Mouse (Mus musculus) frontal cortex, postnatal 36 days (tissue): ENCODE results near the gene C130026I21Rik.
"Not testable (repeated sequence)": the region's sequence is repeated elsewhere in the genome, so short reads cannot be mapped to it uniquely, and the experiment has no call there.

ENCODE experiments used
- DNase-seq, 2 experiments: peaks; one replicate each; pipeline ENCODE4 v3.0.0; 2022; ENCODE audit warnings: low spot score in 2 of 2

Gene C130026I21Rik

DNA sequence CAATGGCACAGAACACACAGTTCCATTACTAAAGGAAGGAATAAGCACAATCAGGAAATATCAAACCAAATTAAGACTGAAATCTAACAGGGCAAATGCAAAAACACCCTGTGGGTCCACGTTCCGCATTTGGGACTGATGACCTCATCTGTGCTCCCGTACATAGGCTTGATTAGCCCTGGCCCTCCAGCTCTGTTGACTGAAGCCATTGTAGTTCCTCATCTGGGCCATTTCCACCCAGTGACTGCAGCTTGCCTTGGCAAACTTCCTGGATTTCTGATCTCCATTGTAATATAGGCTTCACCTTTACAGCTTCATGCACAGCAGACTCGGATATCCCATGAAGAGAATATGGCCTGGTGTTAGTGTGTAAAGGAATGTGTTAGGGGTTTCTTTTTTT lies 148.5 kb downstream of the C130026I21Rik start:
- not testable (repeated sequence) for DNase-seq

GRCm38 (mm10) chr1:85118341-85118740 lies 152.0 kb downstream of the C130026I21Rik start:
- DNase-seq = not testable (repeated sequence)

GRCm38 (mm10) chr1:85117537-85117936 lies 152.8 kb downstream of the C130026I21Rik start:
- not testable (repeated sequence) for DNase-seq

GRCm38 (mm10) chr1:85114666-85115402 lies 155.5 kb downstream of the C130026I21Rik start:
- DNase-seq = peak; percentile 48 to 55

DNA sequence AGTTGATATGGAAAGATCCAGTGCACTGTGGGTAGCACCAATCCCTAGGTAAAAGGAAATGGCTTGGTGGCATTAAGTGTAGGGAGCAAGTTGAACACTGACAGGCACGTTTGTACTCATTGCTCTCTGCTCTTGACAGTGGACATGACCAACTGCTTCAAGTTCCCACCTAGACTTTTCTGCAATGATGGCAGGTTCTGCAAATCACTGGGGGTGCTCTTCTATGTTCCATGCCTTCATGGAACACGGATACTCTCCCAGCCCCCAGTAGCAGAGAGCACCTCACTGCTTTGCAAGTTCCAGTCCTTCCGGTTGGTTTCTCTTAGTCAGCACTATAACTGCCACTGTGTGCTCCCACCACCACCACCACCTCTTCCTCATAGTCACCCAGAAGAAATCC lies 156.3 kb downstream of the C130026I21Rik start:
- DNase-seq = not testable (repeated sequence)

DNA sequence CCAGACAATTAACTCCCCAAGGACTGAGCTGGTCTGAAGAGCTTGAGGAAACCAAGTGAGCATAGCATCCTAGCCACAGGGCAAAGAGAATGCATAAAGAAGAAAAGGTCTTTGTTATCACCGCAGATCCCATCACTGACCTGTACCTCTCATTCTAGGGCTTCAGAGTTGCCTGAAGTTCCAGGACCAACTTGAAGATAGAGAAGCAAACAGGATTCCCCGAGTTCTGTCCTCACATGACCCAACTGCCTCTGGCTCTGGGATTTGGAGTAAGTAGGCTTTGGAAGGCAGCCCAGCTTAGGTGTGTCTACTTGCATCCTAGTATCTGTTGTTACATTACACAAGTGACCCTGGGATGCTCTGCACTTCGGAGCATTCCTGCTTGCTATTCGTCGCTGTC lies 157.5 kb downstream of the C130026I21Rik start:
- not testable (repeated sequence) for DNase-seq

GRCm38 (mm10) chr1:85112266-85112665 lies 158.1 kb downstream of the C130026I21Rik start:
- DNase-seq = not testable (repeated sequence)

- DNase-seq = not testable (repeated sequence)
Measured at GRCm38 (mm10) chr1:85111572-85111971, 158.8 kb downstream of the C130026I21Rik start.

GRCm38 (mm10) chr1:85110876-85111275 lies 159.5 kb downstream of the C130026I21Rik start:
- DNase-seq = not testable (repeated sequence)

GRCm38 (mm10) chr1:85109753-85110152 lies 160.6 kb downstream of the C130026I21Rik start, which contains the start of gene A530032D15Rik:
A530032D15Rik (minus strand) TSS chr1:85109853.
- not testable (repeated sequence) for DNase-seq

DNA sequence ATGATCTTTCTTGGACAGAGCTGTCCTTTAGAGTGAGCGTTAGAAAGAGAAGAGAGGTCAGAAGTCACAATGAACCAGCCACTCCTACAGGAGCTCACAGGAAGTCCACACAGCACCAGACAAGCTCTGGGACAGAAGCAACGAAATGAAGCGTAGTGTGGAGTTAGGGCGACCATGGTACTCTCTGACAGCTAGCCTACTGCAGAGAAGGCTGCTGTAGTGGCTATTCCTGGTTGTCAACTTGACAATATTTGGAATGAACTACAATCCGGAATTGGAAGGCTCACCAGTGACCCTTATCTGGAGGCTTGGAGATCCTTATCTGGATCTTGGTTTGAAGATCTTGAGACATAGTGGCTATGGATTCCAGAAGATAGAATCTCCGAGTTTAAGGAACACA lies 164.4 kb downstream of the C130026I21Rik start:
- not testable (repeated sequence) for DNase-seq

- DNase-seq = not testable (repeated sequence)
Measured at GRCm38 (mm10) chr1:85105336-85105735, 165.0 kb downstream of the C130026I21Rik start.

- not testable (repeated sequence) for DNase-seq
Measured at GRCm38 (mm10) chr1:85101754-85102153, 168.6 kb downstream of the C130026I21Rik start.

DNA sequence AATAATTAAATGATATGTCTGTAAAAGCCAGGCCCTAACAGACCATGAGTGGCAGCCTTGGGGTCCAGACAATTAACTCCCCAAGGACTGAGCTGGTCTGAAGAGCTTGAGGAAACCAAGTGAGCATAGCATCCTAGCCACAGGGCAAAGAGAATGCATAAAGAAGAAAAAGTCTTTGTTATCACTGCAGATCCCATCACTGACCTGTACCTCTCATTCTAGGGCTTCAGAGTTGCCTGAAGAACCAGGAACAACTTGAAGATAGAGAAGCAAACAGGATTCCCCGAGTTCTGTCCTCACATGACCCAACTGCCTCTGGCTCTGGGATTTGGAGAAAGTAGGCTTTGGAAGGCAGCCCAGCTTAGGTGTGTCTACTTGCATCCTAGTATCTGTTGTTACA lies 170.5 kb downstream of the C130026I21Rik start, which contains the start of gene Gm10553:
Gene Gm10553 (plus strand): TSS at position 301 of the 400 bp plus-strand sequence.
- DNase-seq = not testable (repeated sequence)

DNA sequence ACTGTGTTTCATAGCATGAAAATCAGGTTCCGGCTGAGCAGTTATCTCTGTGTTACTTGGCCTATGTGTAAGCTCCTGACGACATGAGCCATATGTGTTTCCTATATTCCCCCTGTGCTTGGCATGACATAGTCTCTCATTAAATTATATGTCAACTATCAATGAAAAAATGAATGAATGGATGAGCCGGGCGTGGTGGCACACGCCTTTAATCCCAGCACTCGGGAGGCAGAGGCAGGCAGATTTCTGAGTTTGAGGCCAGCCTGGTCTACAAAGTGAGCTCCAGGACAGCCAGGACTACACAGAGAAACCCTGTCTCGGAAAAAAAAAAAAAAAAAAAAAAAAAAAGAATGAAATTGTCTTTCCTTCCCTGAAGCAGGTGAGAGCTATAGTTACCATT lies 171.3 kb downstream of the C130026I21Rik start:
- not testable (repeated sequence) for DNase-seq

GRCm38 (mm10) chr1:85093011-85093572 lies 177.3 kb downstream of the C130026I21Rik start:
- not testable (repeated sequence) for DNase-seq

GRCm38 (mm10) chr1:85092169-85092568 lies 178.2 kb downstream of the C130026I21Rik start:
- DNase-seq = not testable (repeated sequence)

- not testable (repeated sequence) for DNase-seq
Measured at GRCm38 (mm10) chr1:85086211-85086610, 184.2 kb downstream of the C130026I21Rik start.

GRCm38 (mm10) chr1:85084803-85085202 lies 185.6 kb downstream of the C130026I21Rik start:
- DNase-seq = not testable (repeated sequence)

DNA sequence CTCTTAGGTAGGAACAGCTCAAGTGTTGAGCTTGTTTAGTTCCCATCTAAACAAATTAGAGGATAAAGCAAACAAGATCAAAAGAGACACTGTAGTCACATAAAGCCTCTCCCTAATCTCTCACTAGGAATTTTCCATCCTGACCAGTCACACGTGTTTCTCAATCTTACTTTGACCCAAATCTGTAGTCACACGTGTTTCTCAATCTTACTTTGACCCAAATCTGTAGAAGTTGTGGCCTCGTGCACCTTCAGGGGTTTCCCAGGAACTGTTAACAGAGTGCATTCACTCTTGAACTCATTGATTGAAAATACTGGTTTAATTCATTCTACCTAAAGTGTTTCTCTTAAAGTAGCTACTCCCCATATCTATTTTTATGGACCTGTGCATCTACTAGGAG lies 197.3 kb downstream of the C130026I21Rik start:
- not testable (repeated sequence) for DNase-seq

- not testable (repeated sequence) for DNase-seq
Measured at GRCm38 (mm10) chr1:85071690-85072089, 198.7 kb downstream of the C130026I21Rik start.

DNA sequence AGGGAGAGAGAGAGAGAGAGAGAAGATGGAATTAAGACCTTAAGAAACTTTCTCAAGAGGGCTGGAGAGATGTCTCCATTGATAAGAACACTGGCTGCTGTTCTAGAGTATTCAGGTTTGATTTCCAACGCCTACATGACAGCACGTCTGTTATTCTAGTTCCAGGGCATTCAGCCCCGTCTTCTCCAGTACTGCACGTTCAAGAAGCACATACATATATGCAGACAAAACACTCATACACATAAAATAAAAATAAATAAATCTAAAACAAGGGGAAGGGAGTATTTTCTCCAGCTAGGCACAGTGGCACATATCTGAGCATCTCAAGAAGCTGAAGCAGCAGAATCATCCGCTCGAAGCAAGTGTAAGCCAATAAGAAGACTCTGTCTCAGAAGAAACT lies 234.6 kb downstream of the C130026I21Rik start:
- not testable (repeated sequence) for DNase-seq

DNA sequence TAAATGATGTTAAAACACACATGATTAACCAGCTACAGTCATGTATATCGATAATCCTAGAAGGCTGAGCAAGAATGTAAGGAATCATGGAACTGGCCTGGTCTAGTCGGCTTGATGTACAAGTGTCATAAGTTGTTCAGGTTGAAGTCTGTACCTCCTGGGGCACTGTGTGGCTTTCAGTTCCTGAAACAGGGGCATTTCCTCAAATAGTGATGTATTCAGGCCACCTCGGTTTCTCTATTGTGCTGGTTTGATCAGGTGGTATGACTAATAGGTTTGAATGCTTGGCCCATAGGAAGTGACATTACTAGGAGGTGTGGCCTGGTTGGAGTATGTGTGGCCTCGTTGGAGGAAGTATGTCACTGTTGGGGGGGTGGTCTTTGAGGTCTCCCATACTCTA lies 236.0 kb downstream of the C130026I21Rik start:
- not testable (repeated sequence) for DNase-seq
